Mouse (Mus musculus) T-helper 1 cell (primary cell): ENCODE measurements at regions not wholly inside any gene's neighbourhood (a gene's known extent, or its start where the extent isn't known, plus 50 kb on each side); places are given as distances from the start of the nearest gene placed in this dataset.

Experiments
- in situ Hi-C: fragments of 300-600 bp; cut with MboI, MseI; formaldehyde crosslinking; loops from one replicate; pipeline ENCODE4 v1.15.1; 2025; ENCODE audit warnings: high pct_unique_total_duplicates

- in situ Hi-C loops: no loop called here
Measured at GRCm38 (mm10) chr12:77760976-77761375, 433.1 kb upstream of the Gm6657 start.

- in situ Hi-C loops: loop anchor here (25.0 kb wide), 1 partner anchor 789 kb away; no protein-coding TSS in a partner anchor
Measured at GRCm38 (mm10) chr12:77776011-77776546, 418.0 kb upstream of the Gm6657 start.

- in situ Hi-C loops: loop anchor here (25.0 kb wide), 1 partner anchor 789 kb away; no protein-coding TSS in a partner anchor
Measured at GRCm38 (mm10) chr12:77776755-77777154, 417.3 kb upstream of the Gm6657 start.

- in situ Hi-C loops: loop anchor here (25.0 kb wide), 1 partner anchor 794 kb away; no protein-coding TSS in a partner anchor
Measured at GRCm38 (mm10) chr12:77780885-77781698, 412.9 kb upstream of the Gm6657 start.

DNA sequence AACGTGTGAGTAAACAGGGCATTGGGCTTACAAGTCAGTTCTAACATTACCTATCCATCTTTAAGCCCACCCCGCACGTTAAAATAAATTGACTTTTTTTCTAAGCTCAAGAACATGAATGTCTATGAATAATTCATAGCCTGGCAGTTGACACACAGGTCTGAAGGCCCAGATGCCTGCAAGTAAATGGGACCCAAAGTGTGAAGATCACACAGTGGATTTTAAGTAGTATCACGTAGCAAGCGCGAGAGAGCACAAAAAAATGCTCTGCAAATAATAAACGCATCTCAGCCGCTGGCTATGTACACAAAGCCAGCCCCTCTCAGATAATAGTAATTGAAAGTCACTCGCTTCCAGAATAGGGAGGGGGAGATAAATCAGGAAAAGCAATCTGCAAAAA lies 410.1 kb upstream of the Gm6657 start:
- in situ Hi-C loops: loop anchor here (25.0 kb wide), 1 partner anchor 797 kb away; no protein-coding TSS in a partner anchor

DNA sequence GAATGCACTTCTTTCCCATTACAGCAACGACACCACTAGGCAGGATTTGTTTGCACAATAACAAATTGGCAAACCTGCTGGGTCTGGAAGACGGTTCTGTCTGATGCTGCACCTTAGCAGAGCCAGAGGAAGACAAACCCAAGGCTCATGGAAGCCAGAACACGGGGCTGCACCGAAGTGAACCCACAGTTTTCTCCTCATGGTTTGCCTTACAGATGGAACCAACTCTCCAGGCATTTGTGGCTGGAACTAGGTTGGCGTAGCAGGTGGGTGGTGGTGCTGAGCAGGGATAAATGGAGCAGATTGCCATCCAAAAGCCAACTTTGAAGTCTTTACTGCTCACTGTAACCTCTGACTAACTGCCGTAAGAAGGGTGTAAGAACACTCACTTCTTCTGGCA lies 408.4 kb upstream of the Gm6657 start:
- in situ Hi-C loops: loop anchor here (25.0 kb wide), 1 partner anchor 798 kb away; no protein-coding TSS in a partner anchor

GRCm38 (mm10) chr12:77786678-77787077 lies 407.4 kb upstream of the Gm6657 start:
- in situ Hi-C loops: loop anchor here (25.0 kb wide), 1 partner anchor 799 kb away; no protein-coding TSS in a partner anchor

GRCm38 (mm10) chr12:77788273-77788672 lies 405.8 kb upstream of the Gm6657 start:
- in situ Hi-C loops: loop anchor here (25.0 kb wide), 1 partner anchor 801 kb away; no protein-coding TSS in a partner anchor

DNA sequence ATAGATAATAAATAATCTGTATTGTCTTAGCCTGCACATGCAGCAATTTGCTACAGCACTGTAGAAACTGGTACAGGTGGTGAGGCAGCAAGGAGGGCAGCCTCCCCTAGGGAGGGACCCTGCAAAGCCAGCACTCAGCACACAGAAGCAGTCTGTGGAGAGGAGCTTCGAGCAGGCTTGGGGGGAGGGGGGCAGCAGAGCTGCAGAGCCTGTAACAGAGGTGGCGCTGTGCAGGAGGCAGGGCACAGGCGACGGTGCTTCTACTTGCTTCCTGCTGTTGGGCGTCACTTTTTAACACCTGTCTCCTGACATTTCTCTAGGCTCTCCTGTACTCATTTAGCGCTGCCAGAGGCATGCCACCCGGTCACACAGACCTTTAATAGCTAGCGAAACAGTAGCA lies 404.6 kb upstream of the Gm6657 start:
- in situ Hi-C loops: loop anchor here (25.0 kb wide), 1 partner anchor 802 kb away; no protein-coding TSS in a partner anchor

GRCm38 (mm10) chr12:77789871-77790270 lies 404.2 kb upstream of the Gm6657 start:
- in situ Hi-C loops: loop anchor here (25.0 kb wide), 1 partner anchor 803 kb away; no protein-coding TSS in a partner anchor

DNA sequence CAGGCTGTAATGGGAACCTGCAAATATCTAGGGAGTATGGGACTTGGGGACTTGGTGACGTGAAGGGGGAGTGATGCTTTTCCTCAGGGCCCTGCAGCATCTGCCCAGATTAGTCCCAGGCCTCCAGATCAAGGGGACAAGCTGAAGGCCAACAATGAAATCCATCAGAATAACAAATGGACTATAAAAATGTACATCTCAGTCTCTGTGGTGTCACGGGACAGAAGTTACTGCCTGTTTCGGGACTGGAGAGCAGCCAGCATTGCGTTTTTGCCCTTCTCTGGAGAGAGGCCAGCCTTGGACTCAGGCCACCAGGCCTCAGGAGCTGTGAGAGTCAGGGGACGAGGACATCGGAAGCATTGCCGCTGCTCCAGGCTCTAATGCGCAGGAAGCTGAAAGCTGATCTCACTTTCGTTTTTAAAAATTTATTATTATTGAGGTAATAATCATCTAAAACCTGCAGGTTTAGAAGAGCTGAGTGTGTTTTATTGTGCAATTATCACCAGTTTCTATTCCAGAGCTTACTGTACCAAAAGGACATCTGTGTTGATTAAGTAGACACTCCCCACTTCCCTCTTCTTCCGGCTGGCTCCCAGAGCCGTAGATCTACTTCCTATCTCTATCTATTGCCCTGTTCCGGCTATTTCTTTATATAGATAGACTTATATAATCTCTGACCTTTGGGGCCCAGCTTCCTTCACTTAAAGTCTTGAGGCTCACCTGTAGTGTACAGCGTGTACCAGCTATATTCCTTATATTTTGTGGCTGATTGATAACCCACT lies 403.0 kb upstream of the Gm6657 start:
- in situ Hi-C loops: loop anchor here (25.0 kb wide), 1 partner anchor 804 kb away; no protein-coding TSS in a partner anchor

- in situ Hi-C loops: loop anchor here (5.0 to 25.0 kb wide), 2 partner anchors 51 to 811 kb away; no protein-coding TSS in a partner anchor
Measured at GRCm38 (mm10) chr12:77798516-77798915, 395.5 kb upstream of the Gm6657 start.

DNA sequence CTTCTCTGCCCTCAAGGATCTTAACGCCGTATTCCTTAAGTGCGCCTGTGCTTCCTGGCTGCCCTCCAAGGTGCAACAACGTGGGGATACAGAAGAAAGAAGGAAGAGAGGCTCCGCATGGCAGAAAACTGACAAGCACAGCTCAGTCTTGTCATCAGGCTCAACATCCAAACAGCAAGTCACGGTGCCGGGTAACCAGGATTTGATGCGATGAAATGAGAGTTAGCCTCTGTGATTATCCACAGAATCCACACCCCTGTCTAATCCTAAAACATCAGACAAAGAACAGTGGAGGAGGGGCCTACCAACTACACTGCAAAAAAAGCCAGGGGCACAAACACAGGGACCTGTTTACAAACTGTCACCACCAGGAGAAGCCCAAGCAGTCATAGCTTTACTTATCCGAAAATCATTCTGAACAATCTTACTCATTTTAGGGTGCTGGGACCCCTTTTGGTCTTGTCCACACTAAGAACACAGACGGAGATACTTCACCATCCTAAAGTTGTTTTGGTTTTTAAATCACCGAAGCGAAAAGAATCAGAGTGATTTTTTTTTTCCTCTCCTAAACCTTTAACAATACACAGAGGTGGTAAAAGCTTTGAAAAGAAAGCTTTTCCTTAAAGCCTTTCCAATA lies 394.8 kb upstream of the Gm6657 start:
- in situ Hi-C loops: loop anchor here (5.0 to 25.0 kb wide), 2 partner anchors 52 to 812 kb away; no protein-coding TSS in a partner anchor

GRCm38 (mm10) chr12:77807674-77808073 lies 386.4 kb upstream of the Gm6657 start:
- in situ Hi-C loops: loop anchor here (25.0 kb wide), 1 partner anchor 1305 kb away; no protein-coding TSS in a partner anchor

DNA sequence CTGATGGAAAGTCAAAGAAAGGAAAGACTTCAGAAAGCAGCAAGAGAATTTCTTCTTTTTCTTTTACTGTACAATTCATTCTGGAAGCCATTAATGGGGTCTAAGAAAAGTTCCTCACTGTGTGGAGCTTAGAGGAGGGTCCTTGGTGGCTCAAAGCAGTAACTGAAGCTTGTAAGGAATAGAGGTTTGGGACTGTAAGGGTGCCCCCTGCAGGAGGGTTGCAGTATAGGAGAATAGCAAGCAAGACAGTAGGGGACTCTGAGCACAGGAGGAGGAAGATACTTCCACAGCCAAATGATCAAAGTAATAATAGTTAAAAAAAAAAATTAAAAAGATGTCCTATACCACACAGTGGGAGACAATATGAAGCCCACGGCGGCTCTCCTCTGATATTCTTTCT lies 382.8 kb upstream of the Gm6657 start:
- in situ Hi-C loops: loop anchor here (25.0 kb wide), 1 partner anchor 1301 kb away; no protein-coding TSS in a partner anchor

DNA sequence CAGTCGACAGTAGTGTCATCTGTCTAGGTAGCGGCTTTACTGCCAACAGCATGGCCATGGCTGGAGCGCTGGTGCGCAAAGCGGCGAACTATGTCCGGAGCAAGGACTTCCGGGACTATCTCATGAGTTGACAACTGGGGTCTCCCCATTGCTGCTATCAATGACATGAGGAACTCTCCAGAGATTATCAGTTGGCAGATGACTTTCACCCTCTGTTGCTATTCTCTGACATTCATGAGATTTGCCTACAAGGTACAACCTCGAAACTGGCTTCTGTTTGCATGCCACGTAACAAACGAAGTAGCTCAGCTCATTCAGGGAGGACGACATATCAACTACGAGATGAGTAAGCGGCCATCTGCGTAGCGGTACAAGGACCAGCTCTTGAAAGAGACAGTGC lies 374.6 kb upstream of the Gm6657 start:
- in situ Hi-C loops: loop anchor here (25.0 kb wide), 1 partner anchor 1293 kb away; no protein-coding TSS in a partner anchor

DNA sequence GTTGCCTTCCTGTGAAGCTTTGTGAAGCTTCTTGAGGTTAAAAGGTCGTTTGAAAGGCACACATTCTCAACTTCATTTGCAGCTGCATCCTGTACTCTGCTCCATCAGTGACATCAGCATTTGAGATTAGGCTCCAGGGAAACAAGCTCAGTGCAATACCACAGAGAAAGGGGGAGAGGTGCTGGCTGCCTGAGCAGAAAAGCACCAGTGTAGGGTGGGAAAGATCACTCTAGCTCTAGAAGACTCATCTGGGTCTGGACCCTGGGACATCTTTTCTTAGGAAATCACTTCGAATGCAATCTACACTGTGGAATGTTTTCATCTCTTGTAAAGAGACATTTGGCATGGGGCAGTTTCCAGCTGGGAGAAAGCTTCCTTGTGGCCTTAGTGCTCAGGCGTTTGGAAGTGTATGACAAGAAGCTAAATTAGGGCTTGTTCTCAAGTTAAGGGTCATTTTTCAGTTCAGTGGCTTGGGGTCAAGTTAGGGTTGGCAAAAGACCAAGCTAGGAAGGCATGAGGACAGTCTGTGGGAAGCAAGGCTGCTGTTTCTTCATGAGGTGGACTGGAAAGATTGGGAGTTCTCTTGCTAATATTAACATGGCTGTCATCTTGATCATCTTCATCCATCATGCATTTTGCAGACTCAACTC lies 370.5 kb upstream of the Gm6657 start:
- in situ Hi-C loops: loop anchor here (25.0 kb wide), 1 partner anchor 1289 kb away; no protein-coding TSS in a partner anchor

DNA sequence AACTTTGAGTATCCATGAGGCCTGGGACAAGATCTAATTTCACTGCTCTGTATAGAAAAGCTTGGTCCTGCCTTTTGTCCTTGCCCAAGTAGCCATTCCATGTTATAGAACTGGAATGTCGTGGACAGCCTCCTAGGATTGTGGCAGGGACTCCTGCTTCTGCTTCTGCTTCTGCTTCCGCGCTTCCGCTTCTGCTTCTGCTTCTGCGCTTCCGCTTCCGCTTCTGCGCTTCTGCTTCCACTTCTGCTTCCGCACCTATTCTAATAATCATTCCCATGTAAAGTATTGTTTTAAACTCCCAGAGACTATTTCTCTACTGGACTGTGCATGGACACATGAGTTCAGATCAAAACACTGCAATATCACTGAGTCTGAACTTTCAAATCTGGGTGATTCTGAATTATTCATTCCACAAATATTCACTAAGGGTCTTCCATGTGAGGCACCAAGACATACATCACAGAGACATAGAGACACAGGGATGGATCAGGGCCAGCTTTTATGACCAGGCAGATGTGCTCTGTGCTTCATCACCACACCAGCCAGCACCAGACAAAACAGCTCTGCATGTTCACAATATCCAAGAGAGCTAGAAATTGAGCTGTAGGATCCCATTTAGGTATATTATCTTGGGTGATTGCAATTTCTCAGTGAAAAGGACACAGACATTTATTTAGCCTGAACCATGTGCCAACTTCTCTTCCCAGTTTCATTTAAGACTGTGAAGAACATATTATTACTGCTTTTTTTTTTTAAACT lies 360.5 kb upstream of the Gm6657 start:
- in situ Hi-C loops: no loop called here

- in situ Hi-C loops: no loop called here
Measured at GRCm38 (mm10) chr12:77834891-77835290, 359.2 kb upstream of the Gm6657 start.
